Mouse (Mus musculus): Measurements from ENCODE around the gene Pla2g12b.

Gene Pla2g12b

GRCm38 (mm10) chr10:59413711-59414110, 10.3 kb downstream of the Pla2g12b start:
- DNase-seq (ENCODE audit: low read depth, low spot score) = no peak

DNA sequence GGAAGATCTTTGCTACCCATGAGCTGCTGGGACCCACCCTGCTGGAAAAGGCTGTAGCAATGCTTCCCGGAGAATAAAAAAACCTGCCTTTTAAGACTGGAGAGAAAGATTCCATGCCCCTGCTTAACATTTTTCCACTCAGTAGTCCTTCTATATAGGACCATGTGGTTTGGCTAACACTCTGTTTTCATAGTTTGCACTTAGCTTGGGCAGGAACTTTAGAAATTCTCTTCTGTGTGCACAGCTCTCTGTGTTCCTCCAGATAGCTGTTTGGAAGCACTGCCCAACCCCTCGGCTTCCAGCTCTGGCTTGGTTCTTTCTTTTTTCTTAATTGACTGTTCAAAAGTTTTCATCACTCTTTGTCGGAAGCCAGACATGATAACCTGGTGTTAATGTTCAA, 13.2 kb downstream of the Pla2g12b start:
- DNase-seq (ENCODE audit: low read depth, low spot score) = no peak

GRCm38 (mm10) chr10:59419516-59419915, 16.1 kb downstream of the Pla2g12b start:
- no peak for DNase-seq (ENCODE audit: low read depth, low spot score)

DNA sequence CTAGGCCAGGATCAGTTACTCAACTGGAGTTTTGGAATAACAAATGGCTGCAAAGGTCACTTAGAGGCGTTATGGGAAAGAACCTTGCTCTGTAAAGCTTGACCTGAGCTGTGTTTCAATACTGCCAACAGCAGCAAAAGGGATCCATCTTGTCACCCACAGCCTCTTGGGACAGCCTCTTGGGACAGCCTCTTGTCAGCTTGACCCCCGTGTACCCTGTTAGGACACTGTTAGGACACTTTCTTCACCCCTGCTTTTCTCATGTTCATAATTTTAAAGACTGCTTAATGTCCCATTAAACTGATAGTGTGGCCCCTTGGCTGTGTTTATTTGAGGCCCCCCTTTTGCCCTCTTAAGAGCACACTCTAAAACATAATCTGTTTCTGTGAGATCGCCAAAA, 21.0 kb downstream of the Pla2g12b start:
- no peak for DNase-seq (ENCODE audit: low read depth, low spot score)

DNA sequence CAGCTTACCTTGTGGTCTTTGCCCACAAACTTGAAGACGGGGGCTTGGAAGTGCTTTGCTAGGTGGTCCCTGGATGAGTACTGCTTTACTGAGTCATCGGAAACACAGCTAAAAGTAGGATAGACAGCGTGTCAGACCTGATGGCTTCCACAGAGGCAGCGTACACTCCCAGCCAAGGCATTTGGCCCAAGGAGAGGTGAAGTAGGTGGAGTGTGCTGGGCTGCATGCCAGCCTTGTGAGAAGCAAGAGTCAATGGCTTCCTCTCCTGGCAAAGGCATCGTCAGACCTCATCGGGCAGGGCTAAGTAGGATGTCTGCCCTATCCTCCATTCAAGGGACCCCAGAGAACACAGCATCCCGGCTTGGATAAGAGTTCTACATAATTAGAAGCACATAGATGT, 21.9 kb downstream of the Pla2g12b start:
- no peak for DNase-seq (ENCODE audit: low read depth, low spot score)

DNA sequence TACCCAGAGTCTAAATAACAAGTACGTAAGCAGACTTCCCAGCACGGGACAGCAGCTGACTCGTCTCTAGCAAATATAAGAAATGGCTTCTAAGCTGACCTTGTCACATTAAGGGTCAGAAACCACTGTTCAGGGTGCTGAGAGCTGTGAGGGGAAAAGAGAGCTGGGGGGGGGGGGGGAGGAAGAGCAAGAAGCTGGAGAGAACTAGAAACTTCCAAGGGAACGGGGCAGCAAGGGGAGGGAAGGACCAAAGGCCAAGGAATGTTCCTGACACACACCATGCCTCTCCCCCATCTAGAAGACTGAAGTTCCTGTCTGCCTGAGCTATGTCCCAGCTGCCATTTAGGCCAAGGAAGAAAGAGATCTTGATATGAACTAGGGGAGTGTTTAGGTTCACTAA, 22.9 kb downstream of the Pla2g12b start:
- no peak for DNase-seq (ENCODE audit: low read depth, low spot score)

DNA sequence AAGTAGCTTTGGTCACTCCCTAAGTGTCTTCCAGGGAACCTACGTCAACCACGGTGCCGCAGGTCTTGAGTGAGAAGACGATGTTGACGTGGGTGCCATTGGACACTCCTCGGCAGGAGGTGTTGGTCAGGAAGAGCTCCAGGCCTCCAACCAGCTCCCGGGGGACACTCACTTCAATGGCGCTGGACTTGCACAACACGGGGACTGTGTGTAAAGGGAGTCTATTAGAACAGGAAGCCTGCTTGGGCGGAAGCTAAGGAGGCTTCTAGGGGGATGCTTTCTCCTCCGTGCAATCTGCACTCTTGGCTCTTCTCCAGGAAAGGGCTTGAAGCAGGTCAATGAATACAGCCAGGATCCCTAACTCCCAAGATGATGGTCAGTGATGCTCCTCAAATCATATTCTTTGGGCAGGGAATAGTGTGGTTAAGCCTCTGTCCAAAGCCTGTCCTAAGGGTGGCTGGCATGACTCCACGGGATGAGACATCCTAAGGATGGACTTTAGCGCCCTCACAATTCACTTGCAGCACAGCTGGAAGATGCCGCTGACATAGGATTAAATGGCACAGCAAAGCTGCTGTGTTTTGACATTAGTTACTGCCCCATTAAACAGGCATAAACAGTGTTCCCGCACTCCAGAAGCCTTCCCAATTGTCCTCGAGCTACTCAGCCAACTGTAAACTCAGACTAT, 26.1 kb downstream of the Pla2g12b start:
- DNase-seq (ENCODE audit: low read depth, low spot score) = no peak

DNA sequence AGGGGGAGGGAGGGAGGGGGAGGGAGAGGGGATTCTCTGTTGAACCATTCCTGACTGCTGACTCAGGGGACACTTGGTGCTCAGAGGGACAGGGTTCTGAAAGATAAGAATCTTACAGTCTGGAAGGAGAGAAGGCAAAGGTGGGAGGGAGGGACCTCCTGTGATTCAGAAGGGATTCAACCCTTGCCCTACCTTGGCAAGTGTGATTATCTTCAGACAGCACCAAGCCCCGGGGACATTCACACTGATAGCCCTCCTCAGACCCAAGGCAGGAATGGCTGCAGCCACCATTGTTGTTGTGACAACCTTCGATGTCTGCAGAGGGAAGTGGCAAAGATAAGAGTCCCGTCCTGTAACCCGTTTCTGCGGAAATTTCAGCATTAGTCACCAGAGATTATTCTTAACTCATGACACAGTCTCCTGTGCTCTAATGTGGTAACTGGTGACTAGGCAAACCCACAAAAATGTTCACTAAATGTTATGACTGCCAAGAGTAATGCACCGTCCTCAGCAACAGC, 27.3 kb downstream of the Pla2g12b start:
- no peak for DNase-seq (ENCODE audit: low read depth, low spot score)

- no peak for DNase-seq (ENCODE audit: low read depth, low spot score)
These were observed 32.3 kb downstream of the Pla2g12b start for GRCm38 (mm10) chr10:59435746-59436145.

GRCm38 (mm10) chr10:59438651-59439050, 35.2 kb downstream of the Pla2g12b start:
- DNase-seq (ENCODE audit: low read depth, low spot score) = no peak

DNA sequence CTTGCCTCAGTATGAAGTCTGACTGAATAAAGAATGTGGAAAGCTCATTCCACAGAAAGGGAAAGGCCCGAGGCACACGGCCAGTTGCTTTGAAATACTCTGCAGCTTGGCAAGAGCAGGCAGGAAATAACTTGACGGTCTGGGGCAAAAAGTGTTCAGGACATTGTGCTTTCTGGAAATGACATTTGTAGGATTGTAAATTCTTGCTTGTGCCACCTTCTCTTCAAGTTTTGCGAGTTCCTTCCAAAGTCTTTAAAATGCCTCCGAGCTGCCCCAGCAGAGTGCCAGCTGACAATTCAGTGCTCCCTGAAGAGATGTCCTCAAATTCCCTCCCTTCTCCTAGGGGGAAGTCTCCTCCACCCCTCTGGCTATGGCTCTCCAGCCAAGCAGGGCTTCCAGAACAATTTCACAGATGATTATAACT, 36.1 kb downstream of the Pla2g12b start:
- no peak for DNase-seq (ENCODE audit: low read depth, low spot score)

GRCm38 (mm10) chr10:59440177-59440576, 36.7 kb downstream of the Pla2g12b start:
- no peak for DNase-seq (ENCODE audit: low read depth, low spot score)

GRCm38 (mm10) chr10:59441735-59442134, 38.3 kb downstream of the Pla2g12b start, which contains the start of gene Oit3:
Oit3 (minus strand) TSS chr10:59441778.
- no peak for DNase-seq (ENCODE audit: low read depth, low spot score)

GRCm38 (mm10) chr10:59443212-59443611, 39.8 kb downstream of the Pla2g12b start:
- DNase-seq (ENCODE audit: low read depth, low spot score) = no peak

- DNase-seq (ENCODE audit: low read depth, low spot score) = no peak
These were observed 40.6 kb downstream of the Pla2g12b start for GRCm38 (mm10) chr10:59444106-59444505.

GRCm38 (mm10) chr10:59444635-59445034, 41.2 kb downstream of the Pla2g12b start:
- DNase-seq (ENCODE audit: low read depth, low spot score) = no peak

- DNase-seq (ENCODE audit: low read depth, low spot score) = no peak
These were observed 43.5 kb downstream of the Pla2g12b start for GRCm38 (mm10) chr10:59446911-59447437.

- DNase-seq (ENCODE audit: low read depth, low spot score) = no peak
These were observed 44.1 kb downstream of the Pla2g12b start for GRCm38 (mm10) chr10:59447546-59447945.

DNA sequence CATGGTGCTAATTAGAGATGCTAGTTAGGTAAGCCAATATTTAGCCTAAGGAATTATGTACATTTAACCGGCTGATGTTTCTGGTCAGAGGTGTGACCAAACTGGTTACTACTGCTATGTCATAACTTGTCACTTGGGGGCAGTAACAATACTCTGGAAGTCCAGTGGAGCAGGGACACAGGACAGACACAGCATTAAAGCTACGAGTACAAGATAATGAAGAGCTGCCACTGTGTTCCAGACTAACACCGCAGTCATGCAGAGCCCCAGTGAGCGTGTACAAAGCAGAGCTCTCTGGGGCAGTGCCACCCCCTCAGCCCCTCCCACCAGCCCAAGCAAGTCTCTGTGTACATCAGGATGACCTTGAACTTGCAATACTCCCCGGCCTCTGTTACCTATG, 48.4 kb downstream of the Pla2g12b start:
- DNase-seq (ENCODE audit: low read depth, low spot score) = no peak

DNA sequence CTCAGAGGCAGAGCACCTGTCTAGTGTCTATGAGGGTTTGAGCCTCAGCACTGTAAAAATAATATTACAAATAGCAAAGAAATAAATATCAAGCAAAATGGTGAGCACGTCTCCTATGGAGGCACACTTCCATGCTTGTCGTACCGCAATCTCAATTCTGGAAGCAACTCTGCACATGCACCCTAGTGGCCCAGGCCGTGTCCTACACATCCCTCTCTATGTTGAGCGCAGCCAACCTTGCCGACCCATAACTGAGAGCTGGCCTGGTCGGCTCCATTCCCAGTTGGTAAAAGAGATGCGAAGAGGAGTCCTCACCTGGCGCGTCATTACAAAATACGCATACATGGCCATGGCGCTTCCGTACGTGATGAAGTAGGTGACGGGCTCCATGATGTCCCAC, 51.2 kb downstream of the Pla2g12b start:
- DNase-seq (ENCODE audit: low read depth, low spot score) = no peak

- no peak for DNase-seq (ENCODE audit: low read depth, low spot score)
These were observed 56.3 kb downstream of the Pla2g12b start for GRCm38 (mm10) chr10:59459767-59460166.

DNA sequence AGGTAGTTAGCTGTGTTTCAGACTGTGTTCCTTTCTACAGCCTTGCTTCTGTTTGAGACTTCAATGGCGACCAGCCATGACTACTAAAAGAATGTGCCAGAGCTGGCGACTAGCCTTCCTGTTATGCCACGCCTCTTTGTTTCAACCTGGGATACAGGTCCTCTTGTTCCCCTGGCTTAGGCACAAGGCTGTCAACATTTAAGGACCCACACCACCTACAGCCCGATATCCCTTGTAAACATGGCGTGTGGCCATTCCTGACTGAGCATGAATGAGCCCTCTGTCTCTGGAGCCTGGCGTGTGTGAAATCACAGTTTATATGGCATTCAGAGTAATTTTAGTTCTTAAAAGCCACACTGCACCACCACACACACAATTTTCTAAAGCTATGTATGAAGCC, 58.8 kb downstream of the Pla2g12b start:
- DNase-seq (ENCODE audit: low read depth, low spot score) = no peak

DNA sequence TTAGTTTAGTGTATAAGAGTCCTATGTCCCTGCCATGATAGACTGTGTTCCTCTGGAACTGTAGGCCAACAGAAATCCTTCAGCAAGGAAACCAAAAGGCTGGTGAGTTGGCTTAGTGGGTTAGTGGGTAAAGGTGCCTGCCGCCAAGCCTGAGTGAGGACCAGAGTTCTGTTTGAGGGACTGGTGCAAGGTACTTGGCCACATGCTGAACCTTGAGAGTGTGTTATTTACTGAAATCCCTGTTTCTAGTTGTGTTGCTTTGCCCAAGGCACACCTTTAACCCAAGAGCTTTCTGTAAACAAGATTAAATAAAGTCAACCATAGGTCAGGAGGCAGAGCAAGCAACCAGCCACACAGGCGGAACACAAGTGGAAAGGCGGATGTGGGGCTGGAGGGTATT, 62.1 kb downstream of the Pla2g12b start:
- no peak for DNase-seq (ENCODE audit: low read depth, low spot score)
